Mouse (Mus musculus) stomach, postnatal 0 days (tissue): Measurements from ENCODE around the gene Tenm2.

Source experiments
- CTCF ChIP-seq: IDR thresholded peaks from 2 replicates; pipeline ENCODE4 v1.5.1; 2016; ENCODE audit warnings: antibody characterized with exemption, low read depth, mild to moderate bottlenecking, moderate library complexity
- EP300 ChIP-seq: optimal IDR thresholded peaks from 2 replicates; pipeline ENCODE3; 2016; ENCODE audit warnings: antibody characterized with exemption

DNA sequence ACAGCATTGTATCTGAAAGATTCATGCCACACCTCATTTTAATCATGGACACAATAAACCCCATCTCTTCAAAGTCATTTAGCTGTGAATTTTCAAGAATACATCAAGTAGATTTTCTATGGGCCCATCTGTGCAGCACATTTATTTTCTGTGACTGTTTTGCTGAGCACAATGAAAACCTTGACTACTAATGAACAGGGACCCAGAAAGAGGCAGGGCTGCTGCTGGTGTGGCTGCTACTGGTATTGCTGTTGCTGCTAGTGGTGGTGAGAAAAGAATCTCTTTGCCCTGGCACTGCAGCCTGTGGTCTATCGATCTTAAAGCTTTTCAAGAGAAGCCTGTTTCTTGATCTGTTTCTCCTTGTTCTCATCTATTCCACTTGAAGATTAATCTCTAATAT, 226.5 kb downstream of the Tenm2 start:
- TF ChIP-seq CTCF (no peak), EP300 (no peak)
